Mouse (Mus musculus): Measurements from ENCODE around the gene Lrrc14b.

Gene Lrrc14b

GRCm38 (mm10) chr13:74363859-74364235 lies at the start of gene Lrrc14b:
TSS of gene Lrrc14b (minus strand) at chr13:74364005.
- DNase-seq = peak; percentile 46 to 59

- DNase-seq = peak; percentile 9 to 13
Measured at GRCm38 (mm10) chr13:74399298-74399839, 35.6 kb upstream of the Lrrc14b start, which contains the start of gene Ftl1-ps1. TSS of gene Ftl1-ps1 (plus strand) at chr13:74399694.

- DNase-seq = no peak
Measured at GRCm38 (mm10) chr13:74391156-74391555, 27.4 kb upstream of the Lrrc14b start.

GRCm38 (mm10) chr13:74390371-74390990 lies 26.7 kb upstream of the Lrrc14b start, which contains the start of gene Zfp72:
TSS of gene Zfp72 (minus strand) at chr13:74390836.
- peak; percentile 74 to 81 for DNase-seq

- no peak for DNase-seq
Measured at GRCm38 (mm10) chr13:74389730-74390129, 25.9 kb upstream of the Lrrc14b start.

- no peak for DNase-seq
Measured at GRCm38 (mm10) chr13:74382289-74382688, 18.5 kb upstream of the Lrrc14b start.

- DNase-seq = no peak
Measured at GRCm38 (mm10) chr13:74381533-74382276, 17.9 kb upstream of the Lrrc14b start.

- peak; percentile 25 to 39 for DNase-seq
Measured at GRCm38 (mm10) chr13:74363176-74363858, 488 bp downstream of the Lrrc14b start.

GRCm38 (mm10) chr13:74362218-74362617 lies 1.6 kb downstream of the Lrrc14b start:
- no peak for DNase-seq

- no peak for DNase-seq
Measured at GRCm38 (mm10) chr13:74356491-74356890, 7.3 kb downstream of the Lrrc14b start.

- DNase-seq = no peak
Measured at GRCm38 (mm10) chr13:74350435-74350906, 13.3 kb downstream of the Lrrc14b start.

GRCm38 (mm10) chr13:74349566-74350434 lies 14.0 kb downstream of the Lrrc14b start, which contains the start of the genes Sdha and Ccdc127:
TSS of gene Sdha (minus strand) at chr13:74350280.
TSS of gene Ccdc127 (plus strand) at chr13:74350309.
- peak; percentile 94 to 95 for DNase-seq

- peak in 1 of 2 experiments; percentile 39 for DNase-seq
Measured at GRCm38 (mm10) chr13:74341036-74341435, 22.8 kb downstream of the Lrrc14b start.

- DNase-seq = no peak
Measured at GRCm38 (mm10) chr13:74329321-74329720, 34.5 kb downstream of the Lrrc14b start.

- DNase-seq = peak; percentile 96 to 97
Measured at GRCm38 (mm10) chr13:74317170-74317849, 46.5 kb downstream of the Lrrc14b start, which contains the start of gene Pdcd6. TSS of gene Pdcd6 (minus strand) at chr13:74317580.

- DNase-seq = peak in 1 of 2 experiments; percentile 33
Measured at GRCm38 (mm10) chr13:74316789-74317169, 47.0 kb downstream of the Lrrc14b start.

- no peak for DNase-seq
Measured at GRCm38 (mm10) chr13:74316386-74316785, 47.4 kb downstream of the Lrrc14b start.

- no peak for DNase-seq
Measured at GRCm38 (mm10) chr13:74314616-74315015, 49.2 kb downstream of the Lrrc14b start.

All from kidney, adult 8-10 months (tissue).